Mouse (Mus musculus): Measurements from ENCODE around the gene Gm21915. TPM values are rescaled to one million over a fixed set of nuclear protein-coding genes. Genes with fewer than 3 reads are reported as not detected.

The Gm21915 gene
- total RNA-seq, 2 experiments from 2014 or later = not detected

DNA sequence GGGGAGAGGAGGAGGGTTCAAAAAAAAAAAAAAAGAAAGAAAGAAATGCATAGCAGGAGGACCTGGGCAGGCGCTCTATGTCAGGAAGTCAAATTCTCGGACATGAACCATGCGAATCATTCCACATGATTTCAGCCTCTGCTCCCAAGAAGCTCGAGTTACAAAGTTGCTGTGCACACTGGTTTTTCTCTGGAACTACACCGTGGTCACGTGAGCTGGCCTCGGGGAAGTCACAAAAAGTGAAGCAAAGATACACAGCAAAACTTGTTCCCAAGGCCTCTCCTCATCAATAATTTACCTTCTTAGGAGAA lies 47.4 kb downstream of the Gm21915 start:
- no peak for DNase-seq

Other genes starting within 250 kb of the Gm21915 start
- 100 to 1,000 TPM; 281 to 297 TPM for gene Gramd1b, start 139.2 kb upstream of the Gm21915 start, total RNA-seq (2021)
- gene Clmp, start 15.3 kb downstream of the Gm21915 start, total RNA-seq (2021) = 1 to 10 TPM; 8.5 to 9.0 TPM
- 1,000 to 10,000 TPM; 1,152 to 1,293 TPM for gene Hspa8, start 130.4 kb downstream of the Gm21915 start, total RNA-seq (2021)
- gene Bsx, start 203.5 kb downstream of the Gm21915 start, total RNA-seq (2021) = not detected